Mouse (Mus musculus) embryonic facial prominence, embryonic 10.5 days (tissue): ENCODE measurements around the gene Zfp799. TPM values are rescaled to one million over a fixed set of nuclear protein-coding genes. Genes with fewer than 3 reads are reported as not detected.

Experiments used
- DNase-seq: peaks from one replicate; pipeline ENCODE4 v3.0.0-alpha.2; 2017; ENCODE audit warnings: low spot score
- H3K27ac ChIP-seq: fragments of 300-500 bp; sonication (generic); replicated peaks from 2 replicates; pipeline ENCODE4 v1.5.1; 2016; ENCODE audit warnings: mild to moderate bottlenecking
- H3K27me3 ChIP-seq: fragments of 300-500 bp; sonication (generic); replicated peaks from 2 replicates; pipeline ENCODE4 v1.6.1; 2016; ENCODE audit warnings: low read depth, mild to moderate bottlenecking; ENCODE audit not compliant: poor library complexity, severe bottlenecking
- H3K36me3 ChIP-seq: fragments of 300-500 bp; sonication (generic); replicated peaks from 2 replicates; pipeline ENCODE4 v1.6.1; 2016; ENCODE audit warnings: mild to moderate bottlenecking, moderate library complexity
- H3K4me1 ChIP-seq: fragments of 300-500 bp; sonication (generic); 2 replicates; pipeline ENCODE4 v1.6.1; 2016
- H3K4me3 ChIP-seq: fragments of 300-500 bp; sonication (generic); 2 replicates; pipeline ENCODE4 v1.5.1; 2016; ENCODE audit warnings: mild to moderate bottlenecking, moderate library complexity
- H3K9me3 ChIP-seq: fragments of 300-500 bp; sonication (generic); 2 replicates; pipeline ENCODE4 v1.6.1; 2016; ENCODE audit warnings: mild to moderate bottlenecking
- WGBS: fragments of 180-500 bp; shearing (Covaris S2); methylation state at CpG from one replicate; pipeline ENCODE4 v1.1.7; 2016; 5-methylcytosine and 5-hydroxymethylcytosine counted together
- polyA plus RNA-seq: library from polyadenylated mRNA; unstranded; fragments of >200 nt; fragmentation: Nextera tagmentation; extraction: Ambion mirVana; gene quantifications from 2 replicates; pipeline ENCODE4 v1.2.1, GENCODE M21; 2016

Zfp799 gene
- polyA plus RNA-seq, 1 experiment from 2014 or later = 13.9 TPM

GRCm38 (mm10) chr17:32771213-32771612 is 58.8 kb downstream of the Zfp799 start:
- Histone ChIP-seq H3K9me3 (peaks cover 10% of the 10 kb centered on the region), H3K4me3 (no peak overlapping the region), H3K27ac (no peak overlapping the region), H3K36me3 (peaks cover 100% of the 10 kb centered on the region), H3K27me3 (no peaks in the 10 kb centered on the region), H3K4me1 (no peaks in the 10 kb centered on the region)
- no peak for DNase-seq
- WGBS = 93% methylated on average over 1 of the region's 1 CpGs

- Histone ChIP-seq H3K4me3 (no peak overlapping the region), H3K9me3 (peaks cover 31% of the 10 kb centered on the region), H3K27ac (no peak overlapping the region), H3K4me1 (no peaks in the 10 kb centered on the region), H3K36me3 (peaks cover 82% of the 10 kb centered on the region), H3K27me3 (no peaks in the 10 kb centered on the region)
- WGBS = 94% methylated on average over 2 of the region's 2 CpGs
- DNase-seq = no peak
Observed at GRCm38 (mm10) chr17:32766422-32766821, 63.6 kb downstream of the Zfp799 start.

Other genes starting within 250 kb of the Zfp799 start
- not detected in 2 replicates for gene Cyp4f37, start 209.0 kb downstream of the Zfp799 start, polyA plus RNA-seq
- gene Cyp4f40, start 171.4 kb downstream of the Zfp799 start, polyA plus RNA-seq = not detected in 2 replicates
- 0.49 and 1.4 TPM in 2 replicates for gene Cyp4f15, start 144.6 kb downstream of the Zfp799 start, polyA plus RNA-seq
- 49.7 and 51.9 TPM in 2 replicates for gene Zfp871, start 42.0 kb downstream of the Zfp799 start, polyA plus RNA-seq
- gene Zfp811, start 20.3 kb downstream of the Zfp799 start, polyA plus RNA-seq = 12.0 and 13.3 TPM in 2 replicates
- 7.1 and 8.7 TPM in 2 replicates for gene Zfp870, start 61.4 kb upstream of the Zfp799 start, polyA plus RNA-seq
- gene Cyp4f14, start 87.1 kb upstream of the Zfp799 start, polyA plus RNA-seq = not detected in 2 replicates
- 2.1 and 3.3 TPM in 2 replicates for gene Cyp4f13, start 117.1 kb upstream of the Zfp799 start, polyA plus RNA-seq
- 12.0 and 15.1 TPM in 2 replicates for gene Zfp472, start 135.6 kb upstream of the Zfp799 start, polyA plus RNA-seq
- 13.1 and 13.3 TPM in 2 replicates for gene Zfp952, start 162.9 kb upstream of the Zfp799 start, polyA plus RNA-seq
- gene Zfp763, start 203.1 kb upstream of the Zfp799 start, polyA plus RNA-seq = 15.3 and 18.4 TPM in 2 replicates
- gene 4921501E09Rik, start 237.8 kb upstream of the Zfp799 start, polyA plus RNA-seq = not detected in 2 replicates